Mouse (Mus musculus): ENCODE measurements around the gene Gstt3. TPM values are rescaled to one million over a fixed set of nuclear protein-coding genes. Genes with fewer than 3 reads are reported as not detected.

The Gstt3 gene
- polyA plus RNA-seq, 1 experiment from 2014 or later: 4.4 TPM

- 95% methylated on average over 3 of the region's 3 CpGs for WGBS
- no peaks in the 10 kb centered on the region for H3K27me3 ChIP-seq
- H3K4me1 ChIP-seq (replicated peaks): peaks cover 17% of the 10 kb centered on the region
- no peaks in the 10 kb centered on the region for H3K9me3 ChIP-seq (replicated peaks)
- ATAC-seq (replicated peaks; ENCODE audit: insufficient number of reproducible peaks, insufficient read depth, low FRiP score, low read depth): no peak
- no peak overlapping the region for H3K27ac ChIP-seq
- H3K4me3 ChIP-seq: no peak overlapping the region
- no peak overlapping the region for H3K9ac ChIP-seq
- H3K4me2 ChIP-seq: no peak overlapping the region
- H3K36me3 ChIP-seq: peaks cover 21% of the 10 kb centered on the region; the same call in 1 of the 2 replicates
These were observed 20.9 kb downstream of the Gstt3 start for GRCm38 (mm10) chr10:75760311-75760710.

- Histone ChIP-seq H3K36me3 (peaks cover 56% of the 10 kb centered on the region), H3K9me3 (replicated peaks) (no peaks in the 10 kb centered on the region), H3K9ac (no peak overlapping the region), H3K4me1 (replicated peaks) (no peaks in the 10 kb centered on the region), H3K4me2 (no peak overlapping the region), H3K27ac (no peak overlapping the region), H3K4me3 (no peak overlapping the region), H3K27me3 (no peaks in the 10 kb centered on the region)
- 90% methylated on average over 11 of the region's 11 CpGs for WGBS
- ATAC-seq (replicated peaks; ENCODE audit: insufficient number of reproducible peaks, insufficient read depth, low FRiP score, low read depth): no peak
These were observed 24.5 kb downstream of the Gstt3 start for GRCm38 (mm10) chr10:75756719-75757118.

- Histone ChIP-seq H3K9ac (no peak overlapping the region), H3K27me3 (no peaks in the 10 kb centered on the region), H3K4me2 (no peak overlapping the region), H3K9me3 (replicated peaks) (no peaks in the 10 kb centered on the region), H3K36me3 (peaks cover 77% of the 10 kb centered on the region), H3K27ac (no peak overlapping the region), H3K4me1 (replicated peaks) (no peaks in the 10 kb centered on the region), H3K4me3 (no peak overlapping the region)
- ATAC-seq (replicated peaks; ENCODE audit: insufficient number of reproducible peaks, insufficient read depth, low FRiP score, low read depth): peak; percentile 50; the same call in 1 of the 2 replicates
- WGBS: 43% methylated on average over 3 of the region's 3 CpGs
These were observed 37.2 kb downstream of the Gstt3 start for GRCm38 (mm10) chr10:75744017-75744416.

- WGBS: 90% methylated on average over 12 of the region's 12 CpGs
- no peak overlapping the region for H3K4me2 ChIP-seq
- H3K9me3 ChIP-seq (replicated peaks): no peaks in the 10 kb centered on the region
- H3K27ac ChIP-seq: no peak overlapping the region
- H3K4me3 ChIP-seq: no peak overlapping the region
- no peak overlapping the region for H3K9ac ChIP-seq
- H3K27me3 ChIP-seq: no peaks in the 10 kb centered on the region
- ATAC-seq (replicated peaks; ENCODE audit: insufficient number of reproducible peaks, insufficient read depth, low FRiP score, low read depth): no peak
- H3K4me1 ChIP-seq (replicated peaks): no peaks in the 10 kb centered on the region
- H3K36me3 ChIP-seq: peaks cover 77% of the 10 kb centered on the region
These were observed 37.8 kb downstream of the Gstt3 start for GRCm38 (mm10) chr10:75743369-75743768.

GRCm38 (mm10) chr10:75740866-75741265, 40.3 kb downstream of the Gstt3 start:
- Histone ChIP-seq H3K27me3 (no peaks in the 10 kb centered on the region), H3K36me3 (peaks cover 74% of the 10 kb centered on the region), H3K9me3 (replicated peaks) (no peaks in the 10 kb centered on the region), H3K4me3 (no peak overlapping the region), H3K4me1 (replicated peaks) (no peaks in the 10 kb centered on the region), H3K4me2 (no peak overlapping the region), H3K9ac (no peak overlapping the region), H3K27ac (no peak overlapping the region)
- no peak for ATAC-seq (replicated peaks; ENCODE audit: insufficient number of reproducible peaks, insufficient read depth, low FRiP score, low read depth)
- 92% methylated on average over 3 of the region's 3 CpGs for WGBS

- H3K4me1 ChIP-seq (replicated peaks): no peaks in the 10 kb centered on the region
- H3K36me3 ChIP-seq: peaks cover 89% of the 10 kb centered on the region
- no peak overlapping the region for H3K27ac ChIP-seq
- H3K27me3 ChIP-seq: no peaks in the 10 kb centered on the region
- ATAC-seq (replicated peaks; ENCODE audit: insufficient number of reproducible peaks, insufficient read depth, low FRiP score, low read depth): no peak
- no peak overlapping the region for H3K4me2 ChIP-seq
- WGBS: 91% methylated on average over 7 of the region's 7 CpGs
- no peak overlapping the region for H3K4me3 ChIP-seq
- H3K9ac ChIP-seq: no peak overlapping the region
- H3K9me3 ChIP-seq (replicated peaks): no peaks in the 10 kb centered on the region
These were observed 55.8 kb downstream of the Gstt3 start for GRCm38 (mm10) chr10:75725449-75725848.

Other genes with a start within 250 kb of the Gstt3 start
- 1.7 and 2.2 TPM in 2 replicates for gene Lrrc75b, start 221.1 kb downstream of the Gstt3 start, polyA plus RNA-seq (2015; fragmentation: Nextera tagmentation; extraction: Ambion mirVana)
- 0.48 and 0.86 TPM in 2 replicates for gene Ggt1, start 219.8 kb downstream of the Gstt3 start, polyA plus RNA-seq (2015; fragmentation: Nextera tagmentation; extraction: Ambion mirVana)
- gene Ggt5, start 192.1 kb downstream of the Gstt3 start, polyA plus RNA-seq (2015; fragmentation: Nextera tagmentation; extraction: Ambion mirVana): 7.5 and 9.5 TPM in 2 replicates
- gene Susd2, start 137.4 kb downstream of the Gstt3 start, polyA plus RNA-seq (2015; fragmentation: Nextera tagmentation; extraction: Ambion mirVana): 11.0 and 15.7 TPM in 2 replicates
- gene Cabin1, start 17.1 kb downstream of the Gstt3 start, polyA plus RNA-seq (2015; fragmentation: Nextera tagmentation; extraction: Ambion mirVana): 25.2 and 26.7 TPM in 2 replicates
- 40.0 and 40.9 TPM in 2 replicates for gene Ddt, start 8.0 kb downstream of the Gstt3 start, polyA plus RNA-seq (2015; fragmentation: Nextera tagmentation; extraction: Ambion mirVana)
- gene Gm20441, start 460 bp downstream of the Gstt3 start, polyA plus RNA-seq (2015; fragmentation: Nextera tagmentation; extraction: Ambion mirVana): not detected in 2 replicates
- 7.4 and 14.1 TPM in 2 replicates for gene Gstt1, start 17.2 kb upstream of the Gstt3 start, polyA plus RNA-seq (2015; fragmentation: Nextera tagmentation; extraction: Ambion mirVana)
- not detected in 2 replicates for gene Gstt4, start 41.1 kb upstream of the Gstt3 start, polyA plus RNA-seq (2015; fragmentation: Nextera tagmentation; extraction: Ambion mirVana)
- 10.4 and 16.3 TPM in 2 replicates for gene Gstt2, start 56.0 kb upstream of the Gstt3 start, polyA plus RNA-seq (2015; fragmentation: Nextera tagmentation; extraction: Ambion mirVana)
- gene Mif, start 78.8 kb upstream of the Gstt3 start, polyA plus RNA-seq (2015; fragmentation: Nextera tagmentation; extraction: Ambion mirVana): 1,758 and 1,798 TPM in 2 replicates
- 1.4 and 1.9 TPM in 2 replicates for gene Derl3, start 112.0 kb upstream of the Gstt3 start, polyA plus RNA-seq (2015; fragmentation: Nextera tagmentation; extraction: Ambion mirVana)
- gene Smarcb1, start 140.2 kb upstream of the Gstt3 start, polyA plus RNA-seq (2015; fragmentation: Nextera tagmentation; extraction: Ambion mirVana): 93.7 and 118 TPM in 2 replicates
- gene Chchd10, start 151.7 kb upstream of the Gstt3 start, polyA plus RNA-seq (2015; fragmentation: Nextera tagmentation; extraction: Ambion mirVana): 530 and 565 TPM in 2 replicates
- gene Mmp11, start 155.1 kb upstream of the Gstt3 start, polyA plus RNA-seq (2015; fragmentation: Nextera tagmentation; extraction: Ambion mirVana): 25.6 and 38.1 TPM in 2 replicates
- gene Gm867, start 159.3 kb upstream of the Gstt3 start, polyA plus RNA-seq (2015; fragmentation: Nextera tagmentation; extraction: Ambion mirVana): 0.68 and 0.71 TPM in 2 replicates
- 0.32 and 0.35 TPM in 2 replicates for gene Vpreb3, start 161.6 kb upstream of the Gstt3 start, polyA plus RNA-seq (2015; fragmentation: Nextera tagmentation; extraction: Ambion mirVana)
- 0.05 and 0.15 TPM in 2 replicates for gene Gm5134, start 173.1 kb upstream of the Gstt3 start, polyA plus RNA-seq (2015; fragmentation: Nextera tagmentation; extraction: Ambion mirVana)

Measured in heart, embryonic 15.5 days (tissue).